Mouse (Mus musculus) midbrain, embryonic 10.5 days (tissue): ENCODE data around the gene Abce1. TPM values are rescaled to one million over a fixed set of nuclear protein-coding genes. Genes with fewer than 3 reads are reported as not detected.

Experiments used
- DNase-seq: peaks from one replicate; pipeline ENCODE4 v3.0.0-alpha.2; 2017; ENCODE audit warnings: low spot score
- H3K27ac ChIP-seq: fragments of 300-500 bp; sonication (generic); replicated peaks from 2 replicates; pipeline ENCODE4 v1.5.1; 2016; ENCODE audit warnings: mild to moderate bottlenecking
- H3K27me3 ChIP-seq: fragments of 300-500 bp; sonication (generic); 2 replicates; pipeline ENCODE4 v1.6.1; 2016; ENCODE audit warnings: low read depth, mild to moderate bottlenecking; ENCODE audit not compliant: poor library complexity, severe bottlenecking
- H3K36me3 ChIP-seq: fragments of 300-500 bp; sonication (generic); 2 replicates; pipeline ENCODE4 v1.6.1; 2016; ENCODE audit warnings: mild to moderate bottlenecking, moderate library complexity
- H3K4me1 ChIP-seq: fragments of 300-500 bp; sonication (generic); 2 replicates; pipeline ENCODE4 v1.6.1; 2016
- H3K4me3 ChIP-seq: fragments of 300-500 bp; sonication (generic); 2 replicates; pipeline ENCODE4 v1.5.1; 2016; ENCODE audit warnings: mild to moderate bottlenecking, moderate library complexity
- H3K9me3 ChIP-seq: fragments of 300-500 bp; sonication (generic); replicated peaks from 2 replicates; pipeline ENCODE4 v1.6.1; 2016; ENCODE audit warnings: mild to moderate bottlenecking
- WGBS: fragments of 180-500 bp; shearing (Covaris S2); methylation state at CpG from one replicate; pipeline ENCODE4 v1.1.7; 2016; 5-methylcytosine and 5-hydroxymethylcytosine counted together
- polyA plus RNA-seq: library from polyadenylated mRNA; unstranded; fragments of >200 nt; fragmentation: Nextera tagmentation; extraction: Ambion mirVana; gene quantifications from 2 replicates; pipeline ENCODE4 v1.2.1, GENCODE M21; 2016

Gene Abce1
- polyA plus RNA-seq, 1 experiment from 2014 or later: 142 TPM

GRCm38 (mm10) chr8:79638001-79638706, 73.4 kb downstream of the Abce1 start:
- no peaks in the 10 kb centered on the region for H3K27me3 ChIP-seq
- peak overlapping the region; percentile 96 for H3K4me3 ChIP-seq
- WGBS: 15% methylated on average over 11 of the region's 11 CpGs
- no peaks in the 10 kb centered on the region for H3K9me3 ChIP-seq
- DNase-seq: no peak
- H3K36me3 ChIP-seq: peaks cover 3% of the 10 kb centered on the region; the same call in 1 of the 2 replicates
- peak overlapping the region; percentile 98 for H3K27ac ChIP-seq
- H3K4me1 ChIP-seq: peaks cover 27% of the 10 kb centered on the region

GRCm38 (mm10) chr8:79637237-79637636, 74.3 kb downstream of the Abce1 start:
- no peak overlapping the region for H3K4me3 ChIP-seq
- H3K36me3 ChIP-seq: peaks cover under 1% of the 10 kb centered on the region; the same call in 1 of the 2 replicates
- H3K4me1 ChIP-seq: peaks cover 20% of the 10 kb centered on the region
- no peak for DNase-seq
- no peaks in the 10 kb centered on the region for H3K27me3 ChIP-seq
- WGBS: 87% methylated on average over 3 of the region's 3 CpGs
- H3K27ac ChIP-seq: no peak overlapping the region
- H3K9me3 ChIP-seq: no peaks in the 10 kb centered on the region

GRCm38 (mm10) chr8:79636151-79636550, 75.4 kb downstream of the Abce1 start:
- H3K4me1 ChIP-seq: peaks cover 9% of the 10 kb centered on the region
- no peak for DNase-seq
- WGBS: 76% methylated on average over 1 of the region's 1 CpGs

GRCm38 (mm10) chr8:79635491-79635890, 76.0 kb downstream of the Abce1 start:
- peaks cover 3% of the 10 kb centered on the region for H3K4me1 ChIP-seq
- no peak for DNase-seq
- no peaks in the 10 kb centered on the region for H3K36me3 ChIP-seq
- no peaks in the 10 kb centered on the region for H3K27me3 ChIP-seq
- H3K4me3 ChIP-seq: no peak overlapping the region
- no peaks in the 10 kb centered on the region for H3K9me3 ChIP-seq
- 82% methylated on average over 1 of the region's 1 CpGs for WGBS
- H3K27ac ChIP-seq: no peak overlapping the region

More at GRCm38 (mm10) chr8:79636151-79636550, 75.4 kb downstream of the Abce1 start:
- Histone ChIP-seq H3K27me3 (no peaks in the 10 kb centered on the region), H3K4me3 (no peak overlapping the region), H3K27ac (no peak overlapping the region), H3K9me3 (no peaks in the 10 kb centered on the region), H3K36me3 (no peaks in the 10 kb centered on the region)

Other genes starting within 250 kb of the Abce1 start
- 15.3 and 15.4 TPM in 2 replicates for gene Otud4, start 72.1 kb downstream of the Abce1 start, polyA plus RNA-seq
- gene Anapc10, start 80 bp upstream of the Abce1 start, polyA plus RNA-seq: 42.0 and 43.4 TPM in 2 replicates